Mouse (Mus musculus) adrenal gland, adult 18-20 months (tissue): ENCODE results near the gene Olfr1076. TPM values are rescaled to one million over a fixed set of nuclear protein-coding genes. Genes with fewer than 3 reads are reported as not detected.
"Not testable (repeated sequence)": the region's sequence is repeated elsewhere in the genome, so short reads cannot be mapped to it uniquely, and the experiment has no call there.

Experiments
- DNase-seq, 2 experiments: peaks; one replicate each; pipeline ENCODE4 v3.0.0; 2021 to 2022; ENCODE audit warnings: low spot score in 2 of 2
- long read RNA-seq, 2 experiments: library from polyadenylated mRNA; stranded (forward); transcript quantifications; one replicate each; pipeline ENCODE4 v2.0.0; 2021
- total RNA-seq, 2 experiments: library from RNA; stranded (reverse); gene quantifications; 1 replicate in 1 of 2; 2 replicates in 1 of 2; pipeline ENCODE4 v1.2.3; 2021

The Olfr1076 gene
- not detected for total RNA-seq
- long read RNA-seq, experiment 1 = 0 reads
- long read RNA-seq, experiment 2 = 0 reads

DNA sequence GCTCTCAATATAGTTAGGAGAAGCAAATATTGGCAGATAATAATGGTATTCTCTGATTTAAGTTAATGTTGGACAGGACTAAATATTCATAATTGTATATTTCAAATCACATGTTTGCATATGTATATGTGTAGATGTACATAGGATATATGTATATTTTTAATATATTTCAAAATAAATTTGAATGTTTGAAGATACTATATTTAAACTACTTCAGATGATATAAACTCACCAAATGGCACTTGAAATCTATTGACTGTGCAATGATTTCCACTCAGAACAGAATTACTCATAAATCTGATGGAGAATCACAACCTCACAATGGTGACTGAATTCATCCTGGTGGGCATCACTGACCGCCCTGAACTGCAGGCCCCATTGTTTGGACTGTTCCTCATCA lies at the start of gene Olfr1076:
Gene Olfr1076, plus strand, starts transcription at position 301 of the 400 bp plus-strand sequence.
- DNase-seq = no peak

DNA sequence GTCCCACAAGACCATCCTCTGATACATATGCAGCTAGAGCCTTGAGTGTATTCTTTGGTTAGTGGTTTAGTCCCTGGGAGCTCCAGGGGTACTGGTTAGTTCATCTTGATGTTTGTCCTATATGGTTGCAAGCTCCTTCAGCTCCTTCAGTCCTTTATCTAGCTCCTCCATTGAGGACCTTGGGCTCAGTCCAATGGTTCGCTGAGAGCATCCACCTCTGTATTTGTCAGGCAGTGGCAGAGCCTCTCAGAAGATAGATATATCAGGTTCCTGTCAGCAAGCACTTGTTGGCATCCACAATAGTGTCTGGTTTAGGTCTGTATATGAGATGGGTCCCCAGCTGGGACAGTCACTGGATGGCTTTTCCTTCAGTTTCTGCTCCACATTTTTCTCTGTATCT lies 47.8 kb upstream of the Olfr1076 start:
- DNase-seq = no peak

DNA sequence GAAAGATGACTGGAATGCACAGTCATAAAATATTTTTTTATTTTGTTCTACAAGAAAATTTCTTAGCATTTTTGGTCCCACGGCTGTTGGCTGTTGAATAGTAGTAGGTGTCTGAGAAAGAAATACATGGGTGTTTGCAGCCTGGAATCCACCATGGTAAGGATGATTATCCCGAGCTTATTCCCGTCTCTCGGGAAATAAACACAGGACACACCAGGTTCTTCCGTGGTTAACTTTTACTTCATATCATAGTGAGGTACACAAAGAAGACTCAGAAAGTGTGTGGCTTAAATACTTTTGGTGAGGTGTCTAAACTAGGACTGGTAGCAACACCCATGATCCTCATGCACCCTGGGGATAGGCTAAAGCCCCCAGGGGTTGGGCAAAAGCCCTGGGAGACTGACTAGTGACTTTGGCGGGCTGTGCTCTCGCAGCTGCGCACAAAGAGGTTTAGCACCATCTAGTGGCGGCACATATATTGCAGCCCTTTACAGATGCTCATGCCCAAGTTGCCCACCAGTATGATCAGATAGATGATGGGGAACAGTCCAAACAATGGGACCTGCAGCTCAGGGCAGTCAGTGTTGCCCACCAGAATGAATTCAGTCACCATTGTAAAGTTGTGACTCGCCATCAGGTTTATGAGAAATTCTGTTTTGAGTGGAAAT lies 43.7 kb upstream of the Olfr1076 start:
- DNase-seq = peak; percentile 26 to 34

DNA sequence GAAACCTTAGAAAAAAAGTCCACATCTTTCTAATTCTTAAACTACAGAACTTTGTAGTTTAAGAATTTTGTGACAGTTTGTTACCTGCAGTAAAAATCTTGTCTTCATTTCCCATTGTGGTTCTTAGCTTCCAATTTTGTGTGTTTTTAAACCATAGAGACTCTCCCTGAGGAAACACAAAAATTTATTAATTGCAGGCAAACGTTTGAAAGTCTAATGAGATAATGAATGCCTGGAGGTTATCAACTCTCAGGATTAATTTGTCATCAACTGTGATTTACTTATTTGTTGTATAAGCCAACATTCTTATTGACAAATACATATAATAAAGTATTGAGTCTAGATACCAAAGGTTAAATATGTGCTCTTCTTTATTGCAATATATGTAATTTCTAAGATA lies 21.0 kb upstream of the Olfr1076 start, which contains the start of gene Olfr228:
Gene Olfr228, minus strand, starts transcription at position 101 of the 400 bp plus-strand sequence.
- no peak for DNase-seq

DNA sequence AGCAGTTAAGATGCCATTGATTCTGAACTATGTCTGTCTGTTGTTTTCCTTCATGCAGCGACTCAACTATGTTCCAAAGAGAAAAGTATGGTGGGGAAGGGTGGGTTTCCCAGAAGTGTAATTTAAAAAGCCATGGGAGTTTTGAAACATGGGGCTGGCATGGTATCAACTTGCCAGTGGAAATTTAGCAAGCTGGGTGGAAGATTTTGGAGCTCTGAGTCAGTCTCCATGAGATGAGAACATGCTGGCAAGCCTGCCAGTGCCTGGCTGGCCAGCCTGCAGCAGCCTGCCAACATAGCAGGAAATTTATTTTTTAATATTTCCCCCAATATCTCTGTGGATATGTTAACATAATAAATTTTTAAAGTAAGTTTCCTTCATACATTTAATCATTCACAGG lies 22.7 kb downstream of the Olfr1076 start:
- DNase-seq = no peak

DNA sequence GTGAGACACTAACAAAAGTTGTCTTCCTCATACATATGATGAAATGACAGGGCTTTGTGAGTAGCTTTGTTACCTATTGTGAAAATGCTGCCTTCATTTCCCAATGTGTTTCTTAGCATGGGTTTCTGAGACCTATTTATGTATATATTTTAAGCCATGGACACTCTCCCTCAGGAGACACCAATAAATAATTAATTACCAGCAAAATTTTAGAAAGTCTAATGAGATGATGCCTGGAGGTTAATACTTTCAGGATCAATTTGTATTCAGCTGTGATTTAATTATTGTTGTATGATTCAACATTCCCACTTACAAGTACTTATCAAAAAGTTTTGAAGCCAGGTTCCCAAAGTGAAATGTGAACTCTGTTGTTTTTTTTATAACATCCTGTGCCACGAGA lies 34.1 kb downstream of the Olfr1076 start, which contains the start of gene Olfr1079:
Gene Olfr1079, minus strand, starts transcription at position 101 of the 400 bp plus-strand sequence.
- DNase-seq = no peak

DNA sequence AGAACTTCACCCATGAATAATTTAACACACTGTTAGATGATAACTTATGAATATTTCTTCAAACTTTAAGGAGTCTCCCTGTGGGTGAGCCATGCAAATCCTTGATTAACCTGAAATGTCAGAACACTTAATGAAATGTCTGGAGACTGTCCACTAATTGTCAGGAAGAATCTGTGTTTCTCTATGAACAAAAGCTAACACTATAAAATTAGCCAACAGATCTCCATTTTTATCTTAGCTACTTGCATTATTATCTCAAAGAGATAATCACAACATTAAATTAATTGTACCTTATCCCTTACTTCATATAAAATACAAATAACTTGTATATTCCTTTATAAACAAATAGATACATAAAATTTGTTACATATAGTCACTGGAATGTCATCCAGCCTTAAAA lies 49.9 kb downstream of the Olfr1076 start, which contains the start of gene Olfr1080:
Gene Olfr1080, minus strand, starts transcription at position 101 of the 400 bp plus-strand sequence.
- not testable (repeated sequence) for DNase-seq

Other genes starting within 250 kb of the Olfr1076 start
- gene Olfr1051, start 229.4 kb upstream of the Olfr1076 start, total RNA-seq = not detected
- gene Olfr1052, start 216.0 kb upstream of the Olfr1076 start, total RNA-seq = not detected
- gene Olfr1053, start 193.2 kb upstream of the Olfr1076 start, total RNA-seq = not detected
- not detected for gene Olfr1054, start 173.0 kb upstream of the Olfr1076 start, total RNA-seq
- gene Olfr1055, start 158.2 kb upstream of the Olfr1076 start, total RNA-seq = not detected
- gene Olfr1056, start 146.0 kb upstream of the Olfr1076 start, total RNA-seq = not detected
- gene Olfr1057, start 130.1 kb upstream of the Olfr1076 start, total RNA-seq = not detected
- not detected for gene Olfr1058, start 119.9 kb upstream of the Olfr1076 start, total RNA-seq
- not detected for gene Olfr1061, start 94.4 kb upstream of the Olfr1076 start, total RNA-seq
- gene Olfr1062, start 81.7 kb upstream of the Olfr1076 start, total RNA-seq = not detected
- not detected for gene Olfr1065, start 57.9 kb upstream of the Olfr1076 start, total RNA-seq
- not detected for gene Olfr1066, start 52.2 kb upstream of the Olfr1076 start, total RNA-seq
- not detected for gene Olfr228, start 21.1 kb upstream of the Olfr1076 start, total RNA-seq
- not detected for gene Olfr1079, start 34.0 kb downstream of the Olfr1076 start, total RNA-seq
- not detected for gene Olfr1080, start 49.8 kb downstream of the Olfr1076 start, total RNA-seq
- not detected for gene Olfr1082, start 90.5 kb downstream of the Olfr1076 start, total RNA-seq
- gene Olfr1084, start 131.3 kb downstream of the Olfr1076 start, total RNA-seq = not detected
- not detected for gene Olfr1085, start 153.6 kb downstream of the Olfr1076 start, total RNA-seq
- not detected for gene Olfr1086, start 171.6 kb downstream of the Olfr1076 start, total RNA-seq
- not detected for gene Olfr1087, start 189.9 kb downstream of the Olfr1076 start, total RNA-seq
- not detected for gene Olfr1089, start 225.2 kb downstream of the Olfr1076 start, total RNA-seq